Mouse (Mus musculus) liver, embryonic 15.5 days (tissue): ENCODE measurements around the gene Depdc7. TPM values are rescaled to one million over a fixed set of nuclear protein-coding genes. Genes with fewer than 3 reads are reported as not detected.

Experiments
- ATAC-seq: fragments of 200-750 bp; cut with Nextera tagmentation; 2 replicates; pipeline ENCODE4 v1.8.0; 2017; ENCODE audit warnings: moderate number of reproducible peaks, mild to moderate bottlenecking, moderate library complexity; ENCODE audit not compliant: insufficient read depth
- H3K27ac ChIP-seq: fragments of 300-500 bp; sonication (generic); replicated peaks from 2 replicates; pipeline ENCODE4 v1.5.1; 2015; ENCODE audit warnings: mild to moderate bottlenecking, inconsistent platforms
- H3K27me3 ChIP-seq: fragments of 300-500 bp; sonication (generic); 2 replicates; pipeline ENCODE4 v1.6.1; 2015; ENCODE audit warnings: mild to moderate bottlenecking, inconsistent platforms
- H3K36me3 ChIP-seq: fragments of 300-500 bp; sonication (generic); replicated peaks from 2 replicates; pipeline ENCODE4 v1.6.1; 2015; ENCODE audit warnings: moderate library complexity, mild to moderate bottlenecking, inconsistent platforms
- H3K4me1 ChIP-seq: fragments of 300-500 bp; sonication (generic); replicated peaks from 2 replicates; pipeline ENCODE4 v1.6.1; 2015; ENCODE audit warnings: inconsistent platforms
- H3K4me2 ChIP-seq: fragments of 300-500 bp; sonication (generic); 2 replicates; pipeline ENCODE4 v1.6.1; 2015; ENCODE audit warnings: moderate library complexity, mild to moderate bottlenecking, inconsistent platforms
- H3K4me3 ChIP-seq: fragments of 300-500 bp; sonication (generic); replicated peaks from 2 replicates; pipeline ENCODE4 v1.5.1; 2015; ENCODE audit warnings: mild to moderate bottlenecking, inconsistent platforms
- H3K9ac ChIP-seq: fragments of 300-500 bp; sonication (generic); 2 replicates; pipeline ENCODE4 v1.6.1; 2015; ENCODE audit warnings: moderate library complexity, mild to moderate bottlenecking, inconsistent platforms
- H3K9me3 ChIP-seq: fragments of 300-500 bp; sonication (generic); replicated peaks from 2 replicates; pipeline ENCODE4 v1.6.1; 2016; ENCODE audit warnings: inconsistent platforms
- WGBS: fragments of 180-500 bp; shearing (Covaris S2); methylation state at CpG from one replicate; pipeline ENCODE4 v1.1.7; 2015; ENCODE audit warnings: mixed read lengths; ENCODE audit not compliant: insufficient replicate concordance; 5-methylcytosine and 5-hydroxymethylcytosine counted together
- polyA plus RNA-seq: library from polyadenylated mRNA; unstranded; fragments of >200 nt; fragmentation: Nextera tagmentation; extraction: Ambion mirVana; gene quantifications from 2 replicates; pipeline ENCODE4 v1.2.1, GENCODE M21; 2015

Gene Depdc7
- polyA plus RNA-seq: 12.7 and 13.0 TPM in 2 replicates

DNA sequence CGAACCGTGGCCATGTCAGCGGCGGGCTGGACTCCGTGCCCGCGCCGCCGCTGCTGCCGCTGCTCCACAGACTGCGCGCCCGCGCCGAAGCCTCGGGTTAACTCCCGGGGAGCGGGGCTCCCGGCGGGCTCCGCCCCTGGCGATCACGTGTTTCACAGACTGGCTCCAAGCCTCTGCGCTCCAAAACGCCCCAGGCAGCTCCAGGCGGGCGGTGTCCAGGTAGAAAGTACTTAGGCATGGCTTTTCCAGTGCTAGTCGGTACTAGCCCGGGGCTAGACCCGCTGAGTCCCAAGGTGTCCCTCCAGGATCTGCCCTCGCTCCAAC lies at the start of gene Depdc7:
Gene Depdc7, minus strand, starts transcription at position 138 of the 324 bp plus-strand sequence.
- H3K4me1 ChIP-seq: 0 out of 2 replicates have a peak, but pooled peaks cover 3% of the 10 kb centered on the region
- peak within 1 kb of the TSS; percentile 76 for H3K4me2 ChIP-seq
- H3K27me3 ChIP-seq: peaks cover 45% of the 10 kb centered on the region
- no peaks in the 10 kb centered on the region for H3K9me3 ChIP-seq
- H3K4me3 ChIP-seq: peak within 1 kb of the TSS; percentile 63
- peak within 1 kb of the TSS; percentile 64 for H3K27ac ChIP-seq
- H3K9ac ChIP-seq: peak within 1 kb of the TSS; percentile 64
- peak; percentile 83 for ATAC-seq
- no peaks in the 10 kb centered on the region for H3K36me3 ChIP-seq
- 0% methylated on average over 31 of the region's 31 CpGs for WGBS

DNA sequence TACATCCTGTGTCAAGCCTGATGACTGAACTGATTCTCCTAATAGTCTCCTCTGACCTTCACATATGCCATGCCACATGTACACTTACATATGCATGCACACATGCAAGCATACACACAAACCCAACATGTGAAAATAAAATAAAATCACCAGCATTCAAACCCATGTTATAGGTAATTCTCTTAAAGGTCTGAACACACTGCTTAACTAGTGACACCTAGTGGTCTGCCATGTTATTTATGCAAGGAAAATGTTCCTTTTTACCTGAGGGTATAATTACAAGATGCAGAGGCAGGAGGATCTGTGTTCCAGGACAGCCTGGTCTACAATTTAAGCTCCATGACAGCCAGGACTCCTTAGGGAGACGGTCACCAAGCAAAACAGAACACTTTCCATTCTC lies 32.1 kb upstream of the Depdc7 start:
- Histone ChIP-seq H3K27me3 (no peaks in the 10 kb centered on the region), H3K4me1 (no peaks in the 10 kb centered on the region), H3K9ac (no peak overlapping the region), H3K4me2 (no peak overlapping the region), H3K4me3 (no peak overlapping the region), H3K27ac (no peak overlapping the region), H3K9me3 (no peaks in the 10 kb centered on the region), H3K36me3 (peaks cover 35% of the 10 kb centered on the region)
- WGBS: 58% methylated on average over 1 of the region's 1 CpGs
- ATAC-seq: no peak

DNA sequence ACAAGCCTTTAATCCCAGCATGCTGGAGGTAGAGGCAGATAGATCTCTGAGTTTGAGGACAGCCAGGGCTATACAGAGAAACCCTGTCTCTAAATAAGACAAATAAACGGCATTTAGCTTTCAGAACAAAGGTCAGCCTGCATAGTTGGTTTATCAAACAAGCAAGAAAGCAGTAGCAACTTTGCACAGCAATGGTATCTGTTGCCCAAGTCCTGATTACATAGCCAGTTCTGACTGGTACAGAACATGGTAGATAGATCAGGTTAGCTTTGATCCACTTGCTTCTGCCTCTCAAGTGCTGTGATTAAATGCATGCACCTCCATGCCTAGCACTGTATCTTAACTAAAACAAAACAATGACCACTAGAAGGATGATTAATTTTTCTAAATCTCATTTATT lies 26.0 kb upstream of the Depdc7 start:
- WGBS: 60% methylated on average over 1 of the region's 1 CpGs
- H3K4me2 ChIP-seq: no peak overlapping the region
- no peaks in the 10 kb centered on the region for H3K4me1 ChIP-seq
- no peak overlapping the region for H3K9ac ChIP-seq
- H3K4me3 ChIP-seq: no peak overlapping the region
- peak; percentile 47; the same call in 1 of the 2 replicates for ATAC-seq
- H3K27ac ChIP-seq: no peak overlapping the region
- H3K9me3 ChIP-seq: no peaks in the 10 kb centered on the region
- H3K27me3 ChIP-seq: no peaks in the 10 kb centered on the region
- peaks cover 18% of the 10 kb centered on the region for H3K36me3 ChIP-seq

DNA sequence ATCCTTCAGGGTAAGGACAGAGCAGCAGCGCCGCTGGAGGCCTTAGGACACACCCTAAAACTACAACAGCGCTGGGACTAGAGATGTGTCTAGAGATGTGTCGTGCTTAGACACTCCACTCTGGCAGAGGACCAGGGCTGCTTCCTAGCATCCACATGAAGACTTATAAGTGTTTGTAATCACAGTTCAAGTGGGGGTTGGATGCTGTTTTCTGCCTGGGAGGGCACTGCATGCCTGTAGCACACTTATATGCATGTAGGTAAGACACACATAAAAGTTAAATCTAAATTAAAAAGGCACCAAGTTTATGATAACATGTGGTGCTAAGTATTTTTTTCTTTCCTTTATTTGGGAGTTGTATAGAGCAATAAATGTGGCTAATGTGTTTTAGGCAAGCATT lies 21.3 kb upstream of the Depdc7 start:
- 63% methylated on average over 4 of the region's 4 CpGs for WGBS
- Histone ChIP-seq H3K9ac (no peak overlapping the region), H3K9me3 (no peaks in the 10 kb centered on the region), H3K27ac (no peak overlapping the region), H3K27me3 (no peaks in the 10 kb centered on the region), H3K4me2 (no peak overlapping the region), H3K4me3 (no peak overlapping the region), H3K4me1 (no peaks in the 10 kb centered on the region), H3K36me3 (peaks cover 4% of the 10 kb centered on the region; the same call in 1 of the 2 replicates)
- no peak for ATAC-seq

DNA sequence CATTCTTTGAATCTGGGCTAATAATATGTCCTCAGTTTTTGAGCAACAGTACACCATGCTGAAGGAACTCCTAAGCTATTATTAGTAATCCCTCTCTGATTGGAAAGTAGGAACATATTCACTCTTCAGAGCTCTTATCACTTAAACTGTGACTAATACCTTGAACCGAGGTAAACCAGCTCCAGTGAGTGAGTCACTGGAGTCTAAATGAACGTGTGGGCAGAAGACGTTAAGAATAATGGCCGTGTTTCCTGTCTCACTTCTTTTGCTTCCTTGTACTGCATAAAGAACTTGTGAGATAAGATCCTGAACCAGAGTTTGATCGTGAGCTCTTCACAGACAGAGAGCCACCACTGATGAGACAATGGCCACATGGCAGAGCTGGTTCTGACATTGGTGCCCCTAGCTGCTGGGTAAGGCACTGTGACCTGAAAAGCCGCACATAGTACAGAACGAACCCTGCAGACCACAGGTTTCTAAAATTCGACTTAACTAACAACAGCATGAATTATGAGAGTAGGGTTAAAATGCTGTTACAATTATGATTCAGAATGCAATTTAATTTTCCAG lies 20.5 kb upstream of the Depdc7 start:
- no peak for ATAC-seq

DNA sequence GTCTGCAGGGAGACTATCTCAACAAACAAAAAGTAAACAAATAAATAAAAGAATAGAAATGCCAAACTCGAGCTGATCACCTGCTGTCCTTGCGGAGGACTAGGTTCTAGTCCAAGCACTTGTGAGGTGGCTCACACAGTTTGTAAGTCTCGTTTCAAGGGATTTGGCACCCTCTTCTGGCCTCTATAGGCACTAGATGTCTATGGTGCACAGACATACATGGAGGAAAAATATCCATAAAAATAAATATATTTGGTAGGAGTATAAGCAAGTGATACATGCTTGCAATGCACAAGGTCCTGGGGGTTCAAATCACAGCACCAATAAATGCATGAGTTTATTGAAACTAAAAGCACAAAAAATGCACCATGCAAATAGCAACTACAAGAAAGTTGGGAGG lies 7.9 kb upstream of the Depdc7 start:
- Histone ChIP-seq H3K9me3 (no peaks in the 10 kb centered on the region), H3K4me1 (no peaks in the 10 kb centered on the region), H3K4me3 (no peak overlapping the region), H3K36me3 (no peaks in the 10 kb centered on the region), H3K9ac (no peak overlapping the region), H3K27ac (no peak overlapping the region), H3K4me2 (no peak overlapping the region), H3K27me3 (no peaks in the 10 kb centered on the region)
- no peak for ATAC-seq
- 48% methylated on average over 3 of the region's 3 CpGs for WGBS

More for the DNA sequence above, 20.5 kb upstream of the Depdc7 start:
- H3K4me3 ChIP-seq: no peak overlapping the region
- 37% methylated on average over 8 of the region's 8 CpGs for WGBS
- H3K4me1 ChIP-seq: no peaks in the 10 kb centered on the region
- no peak overlapping the region for H3K27ac ChIP-seq
- no peak overlapping the region for H3K9ac ChIP-seq
- H3K36me3 ChIP-seq: peaks cover 4% of the 10 kb centered on the region; the same call in 1 of the 2 replicates
- no peaks in the 10 kb centered on the region for H3K9me3 ChIP-seq
- H3K4me2 ChIP-seq: no peak overlapping the region
- H3K27me3 ChIP-seq: no peaks in the 10 kb centered on the region

DNA sequence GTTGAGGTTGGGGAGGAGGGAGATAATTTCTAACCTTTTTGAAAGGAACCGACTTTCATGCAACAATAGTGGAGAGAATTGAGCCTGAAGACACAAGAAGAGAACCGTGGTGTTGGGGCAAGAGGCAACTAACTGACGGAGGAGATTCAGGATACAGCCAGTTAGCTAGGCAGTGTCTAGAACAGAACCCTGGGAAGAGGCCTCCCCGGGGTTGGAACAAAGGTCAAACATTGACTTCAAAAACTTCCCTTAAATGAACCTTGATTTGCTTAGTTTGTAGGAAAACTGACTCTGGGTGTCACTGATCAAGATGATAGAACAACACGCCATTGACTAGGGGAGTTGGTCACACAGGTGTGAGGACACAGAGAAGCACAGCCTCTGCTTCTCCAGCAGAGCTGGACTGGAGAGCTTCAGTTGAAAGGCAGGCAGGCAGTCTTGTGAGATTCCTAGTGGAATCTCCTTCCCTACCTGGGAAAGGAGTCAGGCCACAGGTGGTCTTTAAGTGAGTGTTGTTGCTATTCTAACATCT lies 6.0 kb upstream of the Depdc7 start:
- 45% methylated on average over 5 of the region's 5 CpGs for WGBS
- no peak overlapping the region for H3K4me3 ChIP-seq
- H3K9me3 ChIP-seq: no peaks in the 10 kb centered on the region
- no peak overlapping the region for H3K4me2 ChIP-seq
- H3K9ac ChIP-seq: no peak overlapping the region
- H3K27ac ChIP-seq: no peak overlapping the region
- H3K27me3 ChIP-seq: peaks cover 13% of the 10 kb centered on the region
- no peaks in the 10 kb centered on the region for H3K4me1 ChIP-seq
- no peaks in the 10 kb centered on the region for H3K36me3 ChIP-seq
- ATAC-seq: no peak

DNA sequence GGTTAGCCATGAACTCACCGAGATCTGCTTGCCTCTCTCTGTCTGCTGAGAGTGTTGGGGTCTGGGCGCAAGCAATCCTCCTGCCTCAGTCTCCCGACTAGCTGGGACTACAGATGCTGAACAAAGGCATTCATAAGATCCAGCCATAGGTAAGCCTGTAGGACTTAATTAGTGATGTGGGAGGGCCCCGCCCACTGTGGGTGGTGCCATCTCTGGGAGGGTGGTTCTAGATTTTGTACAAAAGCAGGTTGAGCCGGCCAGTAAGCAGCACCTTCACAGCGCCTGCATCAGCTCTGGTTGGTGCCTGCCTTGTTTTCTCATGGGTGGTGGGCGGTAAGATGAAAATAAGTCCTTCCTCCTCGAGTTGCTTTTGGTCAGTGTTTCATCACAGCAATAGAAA lies 3.6 kb upstream of the Depdc7 start:
- Histone ChIP-seq H3K9me3 (no peaks in the 10 kb centered on the region), H3K4me1 (0 out of 2 replicates have a peak, but pooled peaks cover 3% of the 10 kb centered on the region), H3K9ac (no peak overlapping the region), H3K4me2 (no peak overlapping the region), H3K4me3 (no peak overlapping the region), H3K27ac (no peak overlapping the region), H3K27me3 (peaks cover 37% of the 10 kb centered on the region), H3K36me3 (no peaks in the 10 kb centered on the region)
- 41% methylated on average over 8 of the region's 8 CpGs for WGBS
- no peak for ATAC-seq

DNA sequence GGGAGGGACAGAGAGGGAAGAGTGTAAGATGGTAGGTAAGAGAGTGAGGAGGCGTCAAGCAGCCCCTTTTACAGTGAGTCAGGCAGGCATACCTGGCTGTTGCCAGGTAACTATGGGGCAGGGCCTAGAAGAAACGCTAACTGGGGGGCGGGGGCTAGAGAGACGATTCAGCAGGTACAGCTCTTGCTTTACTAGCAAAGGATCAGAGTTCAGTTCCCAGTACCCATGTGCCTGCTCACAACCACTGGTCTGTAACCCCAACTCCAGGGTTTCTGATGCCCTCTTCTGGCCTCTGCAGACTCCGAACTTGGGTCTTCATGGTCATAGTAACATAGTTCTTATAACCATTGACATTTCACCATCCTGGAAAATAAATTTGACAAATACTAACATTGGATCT lies 1.3 kb upstream of the Depdc7 start:
- no peak overlapping the region for H3K27ac ChIP-seq
- no peak for ATAC-seq
- peaks cover 45% of the 10 kb centered on the region for H3K27me3 ChIP-seq
- no peak overlapping the region for H3K9ac ChIP-seq
- no peak overlapping the region for H3K4me3 ChIP-seq
- H3K9me3 ChIP-seq: no peaks in the 10 kb centered on the region
- H3K4me2 ChIP-seq: no peak overlapping the region
- H3K4me1 ChIP-seq: 0 out of 2 replicates have a peak, but pooled peaks cover 3% of the 10 kb centered on the region
- no peaks in the 10 kb centered on the region for H3K36me3 ChIP-seq
- WGBS: 48% methylated on average over 5 of the region's 5 CpGs

DNA sequence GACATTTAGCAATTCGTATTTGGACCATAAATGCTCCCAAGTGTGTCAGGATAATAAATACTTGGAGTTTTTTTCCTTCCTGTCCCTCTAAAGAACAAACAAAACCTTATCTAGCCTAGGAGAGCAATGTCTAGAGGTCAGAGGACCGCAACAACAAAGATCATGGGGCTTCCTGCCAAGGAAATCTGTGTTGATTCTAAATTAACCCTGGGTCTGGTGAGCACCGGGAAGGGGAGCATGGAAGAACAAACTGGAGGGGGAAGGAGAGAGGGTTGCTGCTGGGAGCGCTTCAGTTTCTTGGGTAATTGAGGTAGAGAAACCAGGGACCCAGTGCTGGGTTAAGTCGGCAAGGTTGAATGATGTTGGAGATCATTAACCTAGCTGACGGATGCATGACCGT lies 482 bp upstream of the Depdc7 start:
- Histone ChIP-seq H3K27me3 (peaks cover 45% of the 10 kb centered on the region), H3K4me3 (peak overlapping the region; percentile 63; the same call in 1 of the 2 replicates), H3K9me3 (no peaks in the 10 kb centered on the region), H3K4me2 (peak overlapping the region; percentile 76), H3K27ac (peak overlapping the region; percentile 64; the same call in 1 of the 2 replicates), H3K4me1 (0 out of 2 replicates have a peak, but pooled peaks cover 3% of the 10 kb centered on the region), H3K9ac (no peak overlapping the region), H3K36me3 (no peaks in the 10 kb centered on the region)
- peak; percentile 59 for ATAC-seq
- 16% methylated on average over 7 of the region's 7 CpGs for WGBS

DNA sequence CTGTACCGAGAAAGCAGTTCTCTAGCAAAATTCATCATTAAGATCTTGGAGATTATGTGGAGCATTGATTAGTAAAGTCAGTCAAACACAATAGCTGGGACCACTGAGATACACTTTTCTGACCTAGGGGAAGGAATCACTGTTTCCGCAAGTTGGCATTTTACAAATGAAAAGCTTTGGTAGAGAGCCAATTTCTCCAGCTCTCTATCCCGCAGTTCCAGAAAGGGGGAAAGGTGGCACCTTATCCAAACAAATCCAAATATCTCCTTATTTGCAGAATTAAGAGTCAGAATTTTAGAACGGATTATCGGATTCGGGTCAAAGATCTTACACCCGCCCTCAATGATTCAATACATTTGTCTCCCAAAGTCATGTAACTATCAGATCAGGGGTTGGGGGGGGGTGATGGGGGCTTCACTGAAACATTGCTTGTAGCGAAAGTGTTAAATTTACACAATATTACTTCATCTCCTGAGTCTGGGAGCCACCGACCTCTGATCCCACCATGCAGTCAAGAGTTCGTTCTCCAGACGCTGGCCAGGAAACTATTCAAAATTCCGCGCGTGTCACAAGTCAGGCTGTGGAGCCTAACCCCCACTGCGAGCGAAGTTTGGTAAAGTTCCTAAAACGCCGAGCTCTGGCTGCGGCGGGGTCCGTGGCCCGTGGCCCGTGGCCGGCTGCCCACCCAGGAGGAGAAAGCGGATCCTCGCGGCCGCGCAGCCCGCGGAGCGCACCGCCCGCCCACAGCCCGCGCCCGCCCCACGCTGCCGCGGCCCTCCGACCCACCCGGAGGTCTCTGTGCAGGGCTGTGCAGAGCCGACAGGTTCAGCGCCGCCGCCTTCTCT lies 560 bp downstream of the Depdc7 start:
- Histone ChIP-seq H3K4me1 (0 out of 2 replicates have a peak, but pooled peaks cover 3% of the 10 kb centered on the region), H3K27ac (peak overlapping the region; percentile 51; the same call in 1 of the 2 replicates), H3K9ac (peak overlapping the region; percentile 64), H3K4me3 (peak overlapping the region; percentile 63), H3K27me3 (peaks cover 45% of the 10 kb centered on the region), H3K9me3 (no peaks in the 10 kb centered on the region), H3K36me3 (no peaks in the 10 kb centered on the region), H3K4me2 (peak overlapping the region; percentile 76)
- no peak for ATAC-seq
- 6% methylated on average over 46 of the region's 46 CpGs for WGBS
